Mouse (Mus musculus) kidney, adult 11 months (tissue): Measurements from ENCODE around the gene Hcn1.

Experiments
- DNase-seq: peaks from one replicate; pipeline ENCODE4 v3.0.0; 2022

Gene Hcn1

GRCm38 (mm10) chr13:118028662-118029061, 426.5 kb downstream of the Hcn1 start:
- DNase-seq = no peak

GRCm38 (mm10) chr13:118029579-118029978, 427.5 kb downstream of the Hcn1 start:
- DNase-seq = no peak

- no peak for DNase-seq
Measured at GRCm38 (mm10) chr13:118035598-118035997, 433.5 kb downstream of the Hcn1 start.
